Mouse (Mus musculus) central nervous system, embryonic 18 days (tissue): Measurements from ENCODE around the gene Gm45261. TPM values are rescaled to one million over a fixed set of nuclear protein-coding genes. Genes with fewer than 3 reads are reported as not detected.

Experiments used
- polyA plus RNA-seq: library from polyadenylated mRNA; depleted of rRNA; stranded (reverse); fragments of >200 nt; gene quantifications from 2 replicates; pipeline ENCODE4 v1.2.3, GENCODE M21; 2012; rRNA removed

Gm45261 gene
- not detected in 2 replicates for polyA plus RNA-seq

GRCm38 (mm10) chr1:80461348-80461747, at the start of gene Gm45261:
TSS of gene Gm45261 (minus strand) at chr1:80461448.

Other genes starting within 250 kb of the Gm45261 start
- 0.38 and 0.52 TPM in 2 replicates for gene Fam124b, start 243.0 kb downstream of the Gm45261 start, polyA plus RNA-seq
- gene Cul3, start 121.0 kb downstream of the Gm45261 start, polyA plus RNA-seq: 73.7 and 84.6 TPM in 2 replicates